Mouse (Mus musculus) lung, embryonic 16.5 days (tissue): Measurements from ENCODE around the gene Creb3l1. TPM values are rescaled to one million over a fixed set of nuclear protein-coding genes. Genes with fewer than 3 reads are reported as not detected.

Experiments used
- ATAC-seq: fragments of 200-750 bp; cut with Nextera tagmentation; 2 replicates; pipeline ENCODE4 v1.8.0; 2017; ENCODE audit warnings: low read depth, mild to moderate bottlenecking, moderate library complexity
- H3K27ac ChIP-seq: fragments of 300-500 bp; sonication (generic); 2 replicates; pipeline ENCODE4 v1.5.1; 2014; ENCODE audit warnings: mild to moderate bottlenecking, control low read depth, low read length
- H3K27me3 ChIP-seq: fragments of 300-500 bp; sonication (generic); 2 replicates; pipeline ENCODE4 v1.6.1; 2014; ENCODE audit warnings: low read depth, low read length, mixed read lengths; ENCODE audit not compliant: control insufficient read depth, insufficient read depth
- H3K36me3 ChIP-seq: fragments of 300-500 bp; sonication (generic); 2 replicates; pipeline ENCODE4 v1.6.1; 2014; ENCODE audit warnings: low read length; ENCODE audit not compliant: control insufficient read depth, insufficient read depth
- H3K4me1 ChIP-seq: fragments of 300-500 bp; sonication (generic); replicated peaks from 2 replicates; pipeline ENCODE4 v1.6.1; 2014; ENCODE audit warnings: low read length, mixed read lengths; ENCODE audit not compliant: control insufficient read depth, insufficient read depth
- H3K4me2 ChIP-seq: fragments of 300-500 bp; sonication (generic); 2 replicates; pipeline ENCODE4 v1.6.1; 2014; ENCODE audit warnings: low read depth, low read length, control low read depth
- H3K4me3 ChIP-seq: fragments of 300-500 bp; sonication (generic); 2 replicates; pipeline ENCODE4 v1.5.1; 2014; ENCODE audit warnings: mild to moderate bottlenecking, low read length, control low read depth
- H3K9ac ChIP-seq: fragments of 300-500 bp; sonication (generic); 2 replicates; pipeline ENCODE4 v1.6.1; 2014; ENCODE audit warnings: low read length, control low read depth
- H3K9me3 ChIP-seq: fragments of 300-500 bp; sonication (generic); 2 replicates; pipeline ENCODE4 v1.6.1; 2016; ENCODE audit warnings: low read length; ENCODE audit not compliant: control insufficient read depth
- WGBS: fragments of 180-500 bp; shearing (Covaris S2); extraction: QIAGEN DNeasy Blood & Tissue Kit; methylation state at CpG from one replicate; pipeline ENCODE4 v1.1.7; 2014; 5-methylcytosine and 5-hydroxymethylcytosine counted together
- polyA plus RNA-seq: library from polyadenylated mRNA; unstranded; fragments of >200 nt; fragmentation: Nextera tagmentation; extraction: Ambion mirVana; gene quantifications from 2 replicates; pipeline ENCODE4 v1.2.1, GENCODE M21; 2015

Gene Creb3l1
- polyA plus RNA-seq, 1 experiment from 2014 or later = 15.1 TPM

- Histone ChIP-seq H3K36me3 (no peaks in the 10 kb centered on the region), H3K27me3 (no peaks in the 10 kb centered on the region), H3K9me3 (no peaks in the 10 kb centered on the region), H3K27ac (peak overlapping the region; percentile 84), H3K4me1 (peaks cover 32% of the 10 kb centered on the region), H3K4me2 (peak overlapping the region; percentile 97), H3K4me3 (peak overlapping the region; percentile 89), H3K9ac (peak overlapping the region; percentile 71)
- ATAC-seq = peak; percentile 15; the same call in 1 of the 2 replicates
- 7% methylated on average over 19 of the region's 20 CpGs for WGBS
Observed at GRCm38 (mm10) chr2:91965417-91965816, 58.9 kb downstream of the Creb3l1 start.

- H3K4me2 ChIP-seq = peak overlapping the region; percentile 97
- H3K4me1 ChIP-seq = peaks cover 36% of the 10 kb centered on the region
- no peak for ATAC-seq
- H3K4me3 ChIP-seq = peak overlapping the region; percentile 89
- peak overlapping the region; percentile 84 for H3K27ac ChIP-seq
- no peaks in the 10 kb centered on the region for H3K9me3 ChIP-seq
- peak overlapping the region; percentile 71 for H3K9ac ChIP-seq
- 52% methylated on average over 3 of the region's 3 CpGs for WGBS
- no peaks in the 10 kb centered on the region for H3K36me3 ChIP-seq
- H3K27me3 ChIP-seq = no peaks in the 10 kb centered on the region
Observed at GRCm38 (mm10) chr2:91964610-91965204, 59.6 kb downstream of the Creb3l1 start.

GRCm38 (mm10) chr2:91963443-91963932 is 60.8 kb downstream of the Creb3l1 start:
- Histone ChIP-seq H3K27ac (peak overlapping the region; percentile 84), H3K4me3 (peak overlapping the region; percentile 89), H3K27me3 (no peaks in the 10 kb centered on the region), H3K9ac (peak overlapping the region; percentile 96), H3K9me3 (no peaks in the 10 kb centered on the region), H3K36me3 (no peaks in the 10 kb centered on the region), H3K4me2 (peak overlapping the region; percentile 97), H3K4me1 (peaks cover 42% of the 10 kb centered on the region)
- under 1% methylated on average over 32 of the region's 57 CpGs for WGBS
- ATAC-seq = peak; percentile 94

GRCm38 (mm10) chr2:91962864-91963401 is 61.4 kb downstream of the Creb3l1 start:
- H3K27ac ChIP-seq = peak overlapping the region; percentile 75
- no peaks in the 10 kb centered on the region for H3K27me3 ChIP-seq
- H3K4me2 ChIP-seq = peak overlapping the region; percentile 97
- peak; percentile 27; the same call in 1 of the 2 replicates for ATAC-seq
- H3K4me3 ChIP-seq = peak overlapping the region; percentile 89
- peaks cover 45% of the 10 kb centered on the region for H3K4me1 ChIP-seq
- H3K9me3 ChIP-seq = no peaks in the 10 kb centered on the region
- peak overlapping the region; percentile 96 for H3K9ac ChIP-seq
- no peaks in the 10 kb centered on the region for H3K36me3 ChIP-seq
- WGBS = 0% methylated on average over 23 of the region's 39 CpGs

- Histone ChIP-seq H3K36me3 (no peaks in the 10 kb centered on the region), H3K27me3 (no peaks in the 10 kb centered on the region), H3K4me2 (peak overlapping the region; percentile 97), H3K27ac (peak overlapping the region; percentile 75), H3K9ac (peak overlapping the region; percentile 96), H3K9me3 (no peaks in the 10 kb centered on the region), H3K4me1 (peaks cover 53% of the 10 kb centered on the region), H3K4me3 (peak overlapping the region; percentile 89)
- 35% methylated on average over 4 of the region's 4 CpGs for WGBS
- no peak for ATAC-seq
Observed at GRCm38 (mm10) chr2:91961901-91962761, 62.2 kb downstream of the Creb3l1 start.

GRCm38 (mm10) chr2:91960459-91960858 is 63.8 kb downstream of the Creb3l1 start:
- H3K9ac ChIP-seq = no peak overlapping the region
- no peak overlapping the region for H3K4me3 ChIP-seq
- H3K4me2 ChIP-seq = no peak overlapping the region
- no peaks in the 10 kb centered on the region for H3K9me3 ChIP-seq
- H3K36me3 ChIP-seq = no peaks in the 10 kb centered on the region
- 89% methylated on average over 5 of the region's 5 CpGs for WGBS
- H3K27me3 ChIP-seq = no peaks in the 10 kb centered on the region
- no peak for ATAC-seq
- peaks cover 59% of the 10 kb centered on the region for H3K4me1 ChIP-seq
- no peak overlapping the region for H3K27ac ChIP-seq

GRCm38 (mm10) chr2:91959544-91960410 is 64.5 kb downstream of the Creb3l1 start:
- H3K4me3 ChIP-seq = no peak overlapping the region
- ATAC-seq = no peak
- H3K4me1 ChIP-seq = peaks cover 62% of the 10 kb centered on the region
- H3K36me3 ChIP-seq = no peaks in the 10 kb centered on the region
- no peaks in the 10 kb centered on the region for H3K9me3 ChIP-seq
- WGBS = 76% methylated on average over 11 of the region's 11 CpGs
- H3K27me3 ChIP-seq = no peaks in the 10 kb centered on the region
- no peak overlapping the region for H3K4me2 ChIP-seq
- no peak overlapping the region for H3K9ac ChIP-seq
- no peak overlapping the region for H3K27ac ChIP-seq

- H3K4me1 ChIP-seq = peaks cover 69% of the 10 kb centered on the region
- H3K36me3 ChIP-seq = no peaks in the 10 kb centered on the region
- WGBS = 41% methylated on average over 10 of the region's 10 CpGs
- H3K27ac ChIP-seq = no peak overlapping the region
- ATAC-seq = no peak
- no peak overlapping the region for H3K9ac ChIP-seq
- H3K4me3 ChIP-seq = no peak overlapping the region
- H3K9me3 ChIP-seq = no peaks in the 10 kb centered on the region
- H3K27me3 ChIP-seq = no peaks in the 10 kb centered on the region
- H3K4me2 ChIP-seq = no peak overlapping the region
Observed at GRCm38 (mm10) chr2:91958701-91959457, 65.4 kb downstream of the Creb3l1 start.
